Mouse (Mus musculus) gastrocnemius, postnatal 4 days (tissue): ENCODE results near the gene Mllt6. TPM values are rescaled to one million over a fixed set of nuclear protein-coding genes. Genes with fewer than 3 reads are reported as not detected.
"Not testable (repeated sequence)": the region's sequence is repeated elsewhere in the genome, so short reads cannot be mapped to it uniquely, and the experiment has no call there.

Experiments used
- DNase-seq, 2 experiments: peaks; one replicate each; pipeline ENCODE4 v3.0.0; 2021 to 2022; ENCODE audit warnings: low spot score in 2 of 2, mixed read lengths in 2 of 2
- microRNA-seq: library from miRNA; unstranded; fragments of <30 nt; microRNA quantifications from one replicate; pipeline ENCODE4 v1.2.0, GENCODE M21; 2021
- total RNA-seq, 2 experiments: library from RNA; stranded (reverse); gene quantifications; 2 replicates each; pipeline ENCODE4 v1.2.3; 2021

Mllt6 gene
- total RNA-seq, 2 experiments from 2014 or later = 30.8 to 32.1 TPM

GRCm38 (mm10) chr11:97714784-97715760 is 51.9 kb downstream of the Mllt6 start:
- no peak for DNase-seq

GRCm38 (mm10) chr11:97716021-97716420 is 52.8 kb downstream of the Mllt6 start:
- no peak for DNase-seq

GRCm38 (mm10) chr11:97717369-97718280 is 54.4 kb downstream of the Mllt6 start:
- DNase-seq = no peak

GRCm38 (mm10) chr11:97718281-97718860 is 55.2 kb downstream of the Mllt6 start:
- DNase-seq = no peak

DNA sequence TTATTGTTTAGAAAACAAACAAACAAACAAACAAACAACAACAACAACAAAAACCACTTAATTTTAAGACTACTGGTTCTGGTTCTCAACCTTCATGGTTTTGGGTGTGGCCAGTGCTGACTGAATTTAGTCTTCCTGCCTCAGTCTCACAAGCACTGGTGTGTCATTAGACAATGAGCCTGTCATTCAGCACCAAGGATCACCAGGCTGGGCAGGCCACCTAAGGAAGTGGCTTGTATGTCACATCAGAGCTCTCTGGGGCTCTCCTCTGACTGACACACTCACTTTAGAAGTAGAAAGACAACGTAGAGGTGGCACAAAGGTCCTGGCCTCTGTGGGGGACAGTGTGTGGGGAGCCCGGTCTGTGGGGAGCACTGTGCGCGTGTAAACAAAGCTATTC is 55.8 kb downstream of the Mllt6 start:
- DNase-seq = no peak

GRCm38 (mm10) chr11:97721338-97721737 is 58.1 kb downstream of the Mllt6 start:
- no peak for DNase-seq

- DNase-seq = no peak
Observed at GRCm38 (mm10) chr11:97723709-97724108, 60.5 kb downstream of the Mllt6 start.

GRCm38 (mm10) chr11:97728311-97728710 is 65.1 kb downstream of the Mllt6 start:
- no peak for DNase-seq

GRCm38 (mm10) chr11:97728730-97729129 is 65.5 kb downstream of the Mllt6 start:
- DNase-seq = no peak

DNA sequence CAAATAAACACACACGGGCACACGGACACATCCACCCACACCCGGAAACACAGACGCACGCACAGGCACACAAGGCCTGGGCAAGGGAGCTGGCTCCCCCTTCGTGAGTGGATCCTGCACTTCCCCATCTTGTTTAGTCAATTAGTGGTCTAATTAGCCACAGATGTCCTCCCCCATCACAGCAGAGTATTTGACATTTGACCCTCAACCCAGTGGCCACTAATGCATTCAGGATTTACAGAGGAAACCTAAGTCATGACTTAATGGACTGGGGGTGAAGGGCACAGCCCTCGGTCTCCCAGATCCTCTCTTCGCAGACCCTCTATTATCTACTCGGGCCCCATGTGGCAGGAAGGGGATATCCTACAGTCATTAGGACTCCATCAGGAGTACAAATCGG is 70.5 kb downstream of the Mllt6 start:
- DNase-seq = no peak

GRCm38 (mm10) chr11:97734810-97735209 is 71.6 kb downstream of the Mllt6 start:
- not testable (repeated sequence) for DNase-seq

Small RNA genes within 50 kb of the gene (microRNA-seq; reads per million reads assigned to microRNA genes)
- gene Gm24158 = not detected
- not detected for gene Mir6927

Other genes with a start within 250 kb of the Mllt6 start
- 10 to 100 TPM; 29.9 to 30.9 TPM for gene Arhgap23, start 247.9 kb upstream of the Mllt6 start, total RNA-seq
- gene 4933428G20Rik, start 163.1 kb upstream of the Mllt6 start, total RNA-seq = not detected
- gene Srcin1, start 87.2 kb upstream of the Mllt6 start, total RNA-seq = 1 to 10 TPM; 1.3 to 1.7 TPM
- under 1 TPM; 0.47 to 0.76 TPM for gene Epop, start 33.7 kb upstream of the Mllt6 start, total RNA-seq
- 10 to 100 TPM; 65.5 to 72.0 TPM for gene Cisd3, start 22.4 kb downstream of the Mllt6 start, total RNA-seq
- 10 to 100 TPM; 27.3 to 33.0 TPM for gene Pcgf2, start 37.1 kb downstream of the Mllt6 start, total RNA-seq
- 100 to 1,000 TPM; 203 to 227 TPM for gene Psmb3, start 40.0 kb downstream of the Mllt6 start, total RNA-seq
- 10 to 100 TPM; 62.7 to 64.2 TPM for gene Pip4k2b, start 81.3 kb downstream of the Mllt6 start, total RNA-seq
- 10 to 100 TPM; 13.4 to 13.5 TPM for gene Cwc25, start 103.1 kb downstream of the Mllt6 start, total RNA-seq
- gene 1700001P01Rik, start 112.5 kb downstream of the Mllt6 start, total RNA-seq = not detected
- gene Rpl23, start 119.0 kb downstream of the Mllt6 start, total RNA-seq = 100 to 1,000 TPM; 976 to 983 TPM
- gene Lasp1, start 135.6 kb downstream of the Mllt6 start, total RNA-seq = 10 to 100 TPM; 82.0 to 99.0 TPM
- gene B230217C12Rik, start 177.4 kb downstream of the Mllt6 start, total RNA-seq = 1 to 10 TPM; 1.0 to 2.4 TPM
- under 1 TPM; 0.27 to 0.44 TPM for gene Fbxo47, start 220.7 kb downstream of the Mllt6 start, total RNA-seq